Mouse (Mus musculus) G1E (cell line): ENCODE results near the gene Fbxo41.

Experiments
- CTCF ChIP-seq: IDR thresholded peaks from 2 replicates; pipeline ENCODE4 v1.5.1; 2012; ENCODE audit warnings: low read depth, low read length, inconsistent platforms, mixed read lengths
- GATA1 ChIP-seq: IDR thresholded peaks from 2 replicates; pipeline ENCODE4 v1.6.1; 2012; ENCODE audit warnings: borderline replicate concordance, low read length, inconsistent platforms, mixed read lengths
- POLR2AphosphoS5 ChIP-seq: IDR thresholded peaks from 2 replicates; pipeline ENCODE4 v1.6.1; 2012; ENCODE audit warnings: low read depth, low read length, inconsistent platforms; ENCODE audit not compliant: insufficient replicate concordance

GRCm38 (mm10) chr6:85441142-85441541 lies 61.7 kb downstream of the Fbxo41 start:
- TF ChIP-seq CTCF (no peak), POLR2AphosphoS5 (no peak), GATA1 (no peak)
